Mouse (Mus musculus): Measurements from ENCODE around the gene Ttc39a. TPM values are rescaled to one million over a fixed set of nuclear protein-coding genes. Genes with fewer than 3 reads are reported as not detected.

Gene Ttc39a
- polyA plus RNA-seq, 1 experiment from 2014 or later: 7.3 TPM

GRCm38 (mm10) chr4:109432668-109433375, 26.4 kb downstream of the Ttc39a start:
- 64% methylated on average over 16 of the region's 16 CpGs for WGBS
- Histone ChIP-seq H3K4me2 (ENCODE audit: low read depth, low read length) (no peak overlapping the region), H3K27me3 (ENCODE audit: control insufficient read depth, insufficient read depth, low read depth, low read length) (no peaks in the 10 kb centered on the region), H3K27ac (ENCODE audit: low read length) (no peak overlapping the region), H3K4me3 (ENCODE audit: low read length) (no peak overlapping the region), H3K4me1 (replicated peaks; ENCODE audit: control insufficient read depth, insufficient read depth, low read length) (0 out of 2 replicates have a peak, but pooled peaks cover 3% of the 10 kb centered on the region), H3K9me3 (ENCODE audit: control insufficient read depth, low read length) (no peaks in the 10 kb centered on the region), H3K36me3 (ENCODE audit: control insufficient read depth, insufficient read depth, low read length) (no peaks in the 10 kb centered on the region), H3K9ac (ENCODE audit: low read length) (no peak overlapping the region)
- no peak for ATAC-seq (ENCODE audit: low read depth)

- 54% methylated on average over 6 of the region's 6 CpGs for WGBS
- Histone ChIP-seq H3K4me3 (ENCODE audit: low read length) (no peak overlapping the region), H3K36me3 (ENCODE audit: control insufficient read depth, insufficient read depth, low read length) (no peaks in the 10 kb centered on the region), H3K4me1 (replicated peaks; ENCODE audit: control insufficient read depth, insufficient read depth, low read length) (0 out of 2 replicates have a peak, but pooled peaks cover 3% of the 10 kb centered on the region), H3K27ac (ENCODE audit: low read length) (no peak overlapping the region), H3K9me3 (ENCODE audit: control insufficient read depth, low read length) (no peaks in the 10 kb centered on the region), H3K27me3 (ENCODE audit: control insufficient read depth, insufficient read depth, low read depth, low read length) (no peaks in the 10 kb centered on the region), H3K4me2 (ENCODE audit: low read depth, low read length) (no peak overlapping the region), H3K9ac (ENCODE audit: low read length) (no peak overlapping the region)
- peak; percentile 24; the same call in 1 of the 2 replicates for ATAC-seq (ENCODE audit: low read depth)
Observed at GRCm38 (mm10) chr4:109433641-109434040, 27.2 kb downstream of the Ttc39a start.

- 90% methylated on average over 1 of the region's 1 CpGs for WGBS
- 0 out of 2 replicates have a peak, but pooled peaks cover 3% of the 10 kb centered on the region for H3K4me1 ChIP-seq (replicated peaks; ENCODE audit: control insufficient read depth, insufficient read depth, low read length)
- no peak for ATAC-seq (ENCODE audit: low read depth)
- H3K9me3 ChIP-seq (ENCODE audit: control insufficient read depth, low read length): no peaks in the 10 kb centered on the region
- H3K36me3 ChIP-seq (ENCODE audit: control insufficient read depth, insufficient read depth, low read length): no peaks in the 10 kb centered on the region
- H3K9ac ChIP-seq (ENCODE audit: low read length): no peak overlapping the region
- H3K27ac ChIP-seq (ENCODE audit: low read length): no peak overlapping the region
- H3K4me3 ChIP-seq (ENCODE audit: low read length): no peak overlapping the region
- no peak overlapping the region for H3K4me2 ChIP-seq (ENCODE audit: low read depth, low read length)
- H3K27me3 ChIP-seq (ENCODE audit: control insufficient read depth, insufficient read depth, low read depth, low read length): no peaks in the 10 kb centered on the region
Observed at GRCm38 (mm10) chr4:109434256-109434655, 27.8 kb downstream of the Ttc39a start.

- Histone ChIP-seq H3K36me3 (ENCODE audit: control insufficient read depth, insufficient read depth, low read length) (no peaks in the 10 kb centered on the region), H3K4me1 (replicated peaks; ENCODE audit: control insufficient read depth, insufficient read depth, low read length) (0 out of 2 replicates have a peak, but pooled peaks cover 3% of the 10 kb centered on the region), H3K9ac (ENCODE audit: low read length) (no peak overlapping the region), H3K27ac (ENCODE audit: low read length) (no peak overlapping the region), H3K27me3 (ENCODE audit: control insufficient read depth, insufficient read depth, low read depth, low read length) (no peaks in the 10 kb centered on the region), H3K9me3 (ENCODE audit: control insufficient read depth, low read length) (no peaks in the 10 kb centered on the region), H3K4me2 (ENCODE audit: low read depth, low read length) (no peak overlapping the region), H3K4me3 (ENCODE audit: low read length) (no peak overlapping the region)
- 53% methylated on average over 9 of the region's 9 CpGs for WGBS
- peak; percentile 77 for ATAC-seq (ENCODE audit: low read depth)
Observed at GRCm38 (mm10) chr4:109437913-109438878, 31.8 kb downstream of the Ttc39a start.

- Histone ChIP-seq H3K9ac (ENCODE audit: low read length) (no peak overlapping the region), H3K9me3 (ENCODE audit: control insufficient read depth, low read length) (no peaks in the 10 kb centered on the region), H3K4me3 (ENCODE audit: low read length) (no peak overlapping the region), H3K4me2 (ENCODE audit: low read depth, low read length) (no peak overlapping the region), H3K27ac (ENCODE audit: low read length) (no peak overlapping the region), H3K27me3 (ENCODE audit: control insufficient read depth, insufficient read depth, low read depth, low read length) (no peaks in the 10 kb centered on the region), H3K36me3 (ENCODE audit: control insufficient read depth, insufficient read depth, low read length) (0 out of 2 replicates have a peak, but pooled peaks cover under 1% of the 10 kb centered on the region), H3K4me1 (replicated peaks; ENCODE audit: control insufficient read depth, insufficient read depth, low read length) (no peaks in the 10 kb centered on the region)
- ATAC-seq (ENCODE audit: low read depth): no peak
- WGBS: 79% methylated on average over 8 of the region's 8 CpGs
Observed at GRCm38 (mm10) chr4:109439101-109439500, 32.7 kb downstream of the Ttc39a start.

- 0 out of 2 replicates have a peak, but pooled peaks cover 2% of the 10 kb centered on the region for H3K36me3 ChIP-seq (ENCODE audit: control insufficient read depth, insufficient read depth, low read length)
- 67% methylated on average over 3 of the region's 3 CpGs for WGBS
- no peak overlapping the region for H3K9ac ChIP-seq (ENCODE audit: low read length)
- H3K27me3 ChIP-seq (ENCODE audit: control insufficient read depth, insufficient read depth, low read depth, low read length): no peaks in the 10 kb centered on the region
- H3K9me3 ChIP-seq (ENCODE audit: control insufficient read depth, low read length): no peaks in the 10 kb centered on the region
- no peak overlapping the region for H3K4me3 ChIP-seq (ENCODE audit: low read length)
- no peak overlapping the region for H3K27ac ChIP-seq (ENCODE audit: low read length)
- no peak for ATAC-seq (ENCODE audit: low read depth)
- no peak overlapping the region for H3K4me2 ChIP-seq (ENCODE audit: low read depth, low read length)
- no peaks in the 10 kb centered on the region for H3K4me1 ChIP-seq (replicated peaks; ENCODE audit: control insufficient read depth, insufficient read depth, low read length)
Observed at GRCm38 (mm10) chr4:109439825-109440248, 33.4 kb downstream of the Ttc39a start.

GRCm38 (mm10) chr4:109440381-109440780, 34.0 kb downstream of the Ttc39a start:
- Histone ChIP-seq H3K4me1 (replicated peaks; ENCODE audit: control insufficient read depth, insufficient read depth, low read length) (no peaks in the 10 kb centered on the region; the same call in 1 of the 2 replicates), H3K4me2 (ENCODE audit: low read depth, low read length) (no peak overlapping the region), H3K9ac (ENCODE audit: low read length) (no peak overlapping the region), H3K36me3 (ENCODE audit: control insufficient read depth, insufficient read depth, low read length) (0 out of 2 replicates have a peak, but pooled peaks cover 2% of the 10 kb centered on the region), H3K27me3 (ENCODE audit: control insufficient read depth, insufficient read depth, low read depth, low read length) (no peaks in the 10 kb centered on the region), H3K9me3 (ENCODE audit: control insufficient read depth, low read length) (no peaks in the 10 kb centered on the region), H3K27ac (ENCODE audit: low read length) (no peak overlapping the region), H3K4me3 (ENCODE audit: low read length) (no peak overlapping the region)
- 92% methylated on average over 5 of the region's 5 CpGs for WGBS
- ATAC-seq (ENCODE audit: low read depth): no peak

GRCm38 (mm10) chr4:109441000-109441399, 34.6 kb downstream of the Ttc39a start:
- H3K27me3 ChIP-seq (ENCODE audit: control insufficient read depth, insufficient read depth, low read depth, low read length): no peaks in the 10 kb centered on the region
- H3K9me3 ChIP-seq (ENCODE audit: control insufficient read depth, low read length): no peaks in the 10 kb centered on the region
- 85% methylated on average over 3 of the region's 3 CpGs for WGBS
- no peak for ATAC-seq (ENCODE audit: low read depth)
- H3K27ac ChIP-seq (ENCODE audit: low read length): no peak overlapping the region
- H3K9ac ChIP-seq (ENCODE audit: low read length): no peak overlapping the region
- H3K4me3 ChIP-seq (ENCODE audit: low read length): no peak overlapping the region
- H3K4me2 ChIP-seq (ENCODE audit: low read depth, low read length): no peak overlapping the region
- 0 out of 2 replicates have a peak, but pooled peaks cover 2% of the 10 kb centered on the region for H3K36me3 ChIP-seq (ENCODE audit: control insufficient read depth, insufficient read depth, low read length)
- H3K4me1 ChIP-seq (replicated peaks; ENCODE audit: control insufficient read depth, insufficient read depth, low read length): peaks cover 2% of the 10 kb centered on the region; the same call in 1 of the 2 replicates

GRCm38 (mm10) chr4:109442126-109442525, 35.7 kb downstream of the Ttc39a start:
- Histone ChIP-seq H3K4me3 (ENCODE audit: low read length) (no peak overlapping the region), H3K27ac (ENCODE audit: low read length) (no peak overlapping the region), H3K27me3 (ENCODE audit: control insufficient read depth, insufficient read depth, low read depth, low read length) (no peaks in the 10 kb centered on the region), H3K4me2 (ENCODE audit: low read depth, low read length) (no peak overlapping the region), H3K9me3 (ENCODE audit: control insufficient read depth, low read length) (no peaks in the 10 kb centered on the region), H3K36me3 (ENCODE audit: control insufficient read depth, insufficient read depth, low read length) (0 out of 2 replicates have a peak, but pooled peaks cover 2% of the 10 kb centered on the region), H3K9ac (ENCODE audit: low read length) (no peak overlapping the region), H3K4me1 (replicated peaks; ENCODE audit: control insufficient read depth, insufficient read depth, low read length) (peaks cover 2% of the 10 kb centered on the region; the same call in 1 of the 2 replicates)
- no peak for ATAC-seq (ENCODE audit: low read depth)
- WGBS: 78% methylated on average over 7 of the region's 7 CpGs

Data from lung, embryonic 16.5 days (tissue).